Mouse (Mus musculus) CH12.LX (cell line): ENCODE measurements around the gene Lcn9.

Experiments used
- CHD2 ChIP-seq: IDR thresholded peaks from 2 replicates; pipeline ENCODE4 v1.6.1; 2011; ENCODE audit warnings: low read length, improper control_type of control experiment
- CTCF ChIP-seq, 2 experiments: IDR thresholded peaks in 1 of 2; conservative IDR thresholded peaks in 1 of 2; 2 replicates each; pipeline ENCODE4 v1.5.1; 2011 to 2012; ENCODE audit warnings: low read depth in 2 of 2, low read length in 2 of 2, improper control_type of control experiment in 1 of 2, inconsistent platforms in 1 of 2, mild to moderate bottlenecking in 1 of 2, moderate library complexity in 1 of 2
- ELF1 ChIP-seq: IDR thresholded peaks from 2 replicates; pipeline ENCODE4 v1.6.1; 2014; ENCODE audit warnings: low read depth, mild to moderate bottlenecking, inconsistent platforms, low read length, improper control_type of control experiment
- EP300 ChIP-seq: IDR thresholded peaks from 2 replicates; pipeline ENCODE4 v1.6.1; 2011; ENCODE audit warnings: low read length, improper control_type of control experiment
- JUND ChIP-seq: conservative IDR thresholded peaks from 2 replicates; pipeline ENCODE4 v1.6.1; 2011; ENCODE audit warnings: low read depth, low read length, improper control_type of control experiment
- POLR2A ChIP-seq: IDR thresholded peaks from 2 replicates; pipeline ENCODE4 v1.6.1; 2011; ENCODE audit warnings: low read depth, mild to moderate bottlenecking, improper control_type of control experiment, low read length
- RCOR1 ChIP-seq: conservative IDR thresholded peaks from 2 replicates; pipeline ENCODE4 v1.6.1; 2012; ENCODE audit warnings: low read depth, mild to moderate bottlenecking, inconsistent platforms, low read length, improper control_type of control experiment
- SMC3 ChIP-seq: IDR thresholded peaks from 2 replicates; pipeline ENCODE4 v1.6.1; 2011; ENCODE audit warnings: low read depth, low read length, improper control_type of control experiment
- UBTF ChIP-seq: IDR thresholded peaks from 2 replicates; pipeline ENCODE4 v1.6.1; 2012; ENCODE audit warnings: low read depth, mild to moderate bottlenecking, inconsistent platforms, low read length, improper control_type of control experiment, moderate library complexity
- USF1 ChIP-seq: IDR thresholded peaks from 2 replicates; pipeline ENCODE4 v1.6.1; 2014; ENCODE audit warnings: low read depth, mild to moderate bottlenecking, inconsistent platforms, low read length, improper control_type of control experiment
- USF2 ChIP-seq: conservative IDR thresholded peaks from 2 replicates; pipeline ENCODE4 v1.6.1; 2011; ENCODE audit warnings: low read depth, low read length, improper control_type of control experiment
- ZC3H11A ChIP-seq: IDR thresholded peaks from 2 replicates; pipeline ENCODE4 v1.6.1; 2012; ENCODE audit warnings: low read depth, mild to moderate bottlenecking, inconsistent platforms, low read length, improper control_type of control experiment
- ZMIZ1 ChIP-seq: IDR thresholded peaks from 2 replicates; pipeline ENCODE4 v1.6.1; 2012; ENCODE audit warnings: low read depth, mild to moderate bottlenecking, inconsistent platforms, low read length, improper control_type of control experiment
- ZNF384 ChIP-seq: IDR thresholded peaks from 2 replicates; pipeline ENCODE4 v1.6.1; 2012; ENCODE audit warnings: low read depth, low read length, improper control_type of control experiment, inconsistent platforms

DNA sequence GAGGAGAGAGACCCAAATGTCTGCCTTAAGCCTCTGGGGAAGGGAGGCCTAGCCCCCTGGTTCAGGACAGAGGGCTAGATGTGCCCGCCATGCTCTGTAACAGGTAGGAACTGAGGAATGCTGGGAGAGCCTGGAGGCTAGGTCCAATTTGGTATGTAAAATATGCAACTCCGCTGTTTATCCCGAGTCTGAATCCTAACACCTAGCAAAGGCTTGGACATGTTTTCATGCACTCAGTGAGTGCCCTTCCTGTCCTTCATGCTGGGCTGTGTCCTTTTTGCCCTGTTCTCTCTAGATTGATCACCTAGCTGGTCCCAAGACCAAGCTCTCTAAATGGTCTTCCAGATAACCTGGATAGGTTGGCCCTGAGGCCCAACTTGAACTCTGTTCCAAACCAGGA, 36.9 kb downstream of the Lcn9 start:
- TF ChIP-seq CTCF (conservative IDR thresholded peaks at IDR 0.05 in 1 of 2, IDR thresholded peaks at IDR 0.05 in 1 of 2; ENCODE audit: low read depth in 2 of 2, low read length in 2 of 2), result no peak
- TF ChIP-seq ELF1, result no peak
- no peak for TF ChIP-seq UBTF
- no peak for TF ChIP-seq EP300
- no peak for TF ChIP-seq ZNF384
- no peak for TF ChIP-seq CHD2
- TF ChIP-seq POLR2A, result no peak
- TF ChIP-seq USF2, result no peak
- no peak for TF ChIP-seq RCOR1
- no peak for TF ChIP-seq JUND
- no peak for TF ChIP-seq USF1
- no peak for TF ChIP-seq SMC3
- TF ChIP-seq ZMIZ1, result no peak
- no peak for TF ChIP-seq ZC3H11A
